Mouse (Mus musculus) gonadal fat pad, adult 2 months (tissue): ENCODE measurements around the gene Hsd17b3. TPM values are rescaled to one million over a fixed set of nuclear protein-coding genes. Genes with fewer than 3 reads are reported as not detected.
A peak's percentile ranks its signal among the peaks of the same experiment; 100 is the strongest.

Experiments used
- DNase-seq: peaks from one replicate; pipeline ENCODE4 v3.0.0-alpha.2; 2012; ENCODE audit warnings: low read depth
- polyA plus RNA-seq: library from polyadenylated mRNA; depleted of rRNA; stranded (reverse); fragments of >200 nt; gene quantifications from 2 replicates; pipeline ENCODE4 v1.2.3, GENCODE M21; 2012; rRNA removed

Gene Hsd17b3
- polyA plus RNA-seq, 1 experiment, result 0.09 TPM

DNA sequence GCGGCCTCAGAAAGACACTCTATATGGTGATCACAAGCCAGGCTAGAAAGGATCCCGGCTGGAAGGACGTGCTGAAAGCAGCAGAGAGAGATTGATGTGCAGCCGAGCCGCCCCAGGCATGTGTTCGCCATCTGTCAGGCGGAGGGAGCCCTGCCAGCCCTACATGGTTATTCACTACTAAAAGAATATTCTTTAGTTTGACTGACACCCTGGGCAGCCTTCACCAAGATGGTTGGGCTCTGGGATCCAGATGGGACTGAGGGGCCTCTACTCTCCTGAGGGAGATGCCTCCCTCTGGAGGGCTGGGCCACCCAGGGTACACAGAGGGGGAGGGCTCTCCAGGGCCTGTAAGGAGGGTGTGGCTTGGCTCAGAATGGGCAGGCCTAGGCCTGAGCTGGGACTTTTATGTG, 68.1 kb downstream of the Hsd17b3 start:
- DNase-seq, result no peak

DNA sequence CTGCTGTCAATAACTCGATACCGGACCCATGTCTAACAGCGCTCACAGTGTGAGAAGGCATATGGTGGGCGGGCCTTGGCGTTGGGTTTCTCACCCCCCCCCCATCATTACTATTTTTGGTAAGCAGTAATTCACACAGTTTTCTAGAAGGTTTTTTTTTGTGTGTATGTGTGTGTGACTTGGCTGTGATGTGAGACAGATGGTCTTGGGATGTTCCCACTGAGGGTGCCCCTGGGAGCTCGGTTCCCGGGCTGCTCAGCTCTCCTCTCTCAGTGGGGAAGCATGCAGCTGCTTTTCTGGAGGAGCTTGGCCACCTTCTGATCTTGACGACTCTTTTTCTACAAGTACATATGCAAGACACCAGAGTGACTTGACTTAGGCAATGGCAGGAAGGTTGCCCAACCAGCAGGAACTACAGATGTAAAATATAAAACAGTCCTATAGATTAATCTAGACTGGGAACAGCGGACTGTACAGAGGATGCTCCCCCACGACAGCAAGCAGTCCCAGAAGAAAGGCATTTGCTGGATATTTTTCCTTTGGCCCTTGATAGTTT, 70.4 kb downstream of the Hsd17b3 start:
- no peak for DNase-seq

DNA sequence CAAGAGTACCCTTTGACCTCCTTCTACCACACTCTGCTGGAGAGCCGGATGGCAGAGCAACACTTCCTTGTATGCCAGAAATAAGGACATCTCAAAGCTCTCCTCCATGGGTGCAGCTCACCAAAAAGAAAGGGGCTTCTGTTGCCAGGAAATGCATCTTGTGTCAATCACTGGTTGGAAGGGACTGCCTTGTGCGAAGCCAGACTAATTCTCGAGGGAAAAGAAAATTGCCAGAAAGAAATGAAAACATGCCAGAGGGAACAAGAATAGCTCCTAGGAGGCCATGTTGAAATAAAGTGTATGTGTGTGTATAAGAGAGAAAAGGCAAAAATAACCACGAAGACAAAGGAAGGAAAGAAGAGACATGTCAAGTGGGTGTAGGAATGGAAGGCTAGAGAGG, 73.0 kb downstream of the Hsd17b3 start:
- no peak for DNase-seq

DNA sequence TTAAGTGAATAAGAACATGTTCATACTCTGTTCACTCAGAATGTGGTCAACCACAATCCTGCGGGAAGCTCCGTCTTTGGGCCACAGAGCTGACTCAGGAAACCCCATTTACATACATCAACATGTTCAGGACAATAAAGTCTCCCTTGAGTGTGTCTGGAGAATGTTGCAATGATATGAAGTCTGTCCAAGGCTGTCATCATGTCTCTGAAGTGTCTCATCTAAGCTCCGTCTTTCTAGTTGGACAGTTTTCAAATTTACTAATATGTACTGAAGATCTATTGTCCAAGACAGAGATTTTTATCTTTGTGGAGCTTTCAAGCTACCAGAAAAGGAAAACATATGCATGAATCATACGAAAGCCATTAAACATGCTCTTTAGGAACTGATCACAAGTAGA, 77.9 kb downstream of the Hsd17b3 start:
- DNase-seq, result peak; percentile 84

Other genes with a start within 250 kb of the Hsd17b3 start
- 5.2 and 5.5 TPM in 2 replicates for gene Slc35d2, start 40.1 kb upstream of the Hsd17b3 start, polyA plus RNA-seq
- 10.5 and 12.4 TPM in 2 replicates for gene Zfp367, start 64.0 kb upstream of the Hsd17b3 start, polyA plus RNA-seq
- gene Habp4, start 72.6 kb upstream of the Hsd17b3 start, polyA plus RNA-seq, result 16.4 and 19.8 TPM in 2 replicates
- 4.3 and 5.7 TPM in 2 replicates for gene Cdc14b, start 186.1 kb upstream of the Hsd17b3 start, polyA plus RNA-seq
- 13.1 and 13.5 TPM in 2 replicates for gene Aaed1, start 223.5 kb upstream of the Hsd17b3 start, polyA plus RNA-seq